Mouse (Mus musculus): Measurements from ENCODE around the gene Serpina3j.
A peak's percentile ranks its signal among the peaks of the same experiment; 100 is the strongest.
"Not testable (repeated sequence)": the region's sequence is repeated elsewhere in the genome, so short reads cannot be mapped to it uniquely, and the experiment has no call there.

Serpina3j gene

GRCm38 (mm10) chr12:104314253-104314652, at the start of gene Serpina3j:
TSS of gene Serpina3j (plus strand) at chr12:104314553.
- no peak for DNase-seq

- DNase-seq: no peak
Observed at GRCm38 (mm10) chr12:104266374-104266773, 48.0 kb upstream of the Serpina3j start.

- DNase-seq: no peak
Observed at GRCm38 (mm10) chr12:104278216-104279055, 35.9 kb upstream of the Serpina3j start.

GRCm38 (mm10) chr12:104279056-104279435, 35.3 kb upstream of the Serpina3j start:
- no peak for DNase-seq

GRCm38 (mm10) chr12:104283380-104283779, 31.0 kb upstream of the Serpina3j start:
- DNase-seq: no peak

GRCm38 (mm10) chr12:104288336-104288735, 26.0 kb upstream of the Serpina3j start:
- DNase-seq: no peak

GRCm38 (mm10) chr12:104289872-104290271, 24.5 kb upstream of the Serpina3j start:
- no peak for DNase-seq

GRCm38 (mm10) chr12:104293963-104294362, 20.4 kb upstream of the Serpina3j start:
- DNase-seq: no peak

GRCm38 (mm10) chr12:104298049-104298448, 16.3 kb upstream of the Serpina3j start:
- no peak for DNase-seq

GRCm38 (mm10) chr12:104305991-104306390, 8.4 kb upstream of the Serpina3j start:
- no peak for DNase-seq

GRCm38 (mm10) chr12:104322454-104322853, 8.1 kb downstream of the Serpina3j start:
- no peak for DNase-seq

- no peak for DNase-seq
Observed at GRCm38 (mm10) chr12:104331701-104332100, 17.3 kb downstream of the Serpina3j start.

GRCm38 (mm10) chr12:104336873-104337272, 22.5 kb downstream of the Serpina3j start:
- DNase-seq: not testable (repeated sequence)

GRCm38 (mm10) chr12:104338226-104338625, 23.9 kb downstream of the Serpina3j start, which contains the start of the genes Serpina3k and Serpina3m:
TSS of gene Serpina3k (plus strand) at chr12:104338486.
TSS of gene Serpina3m (plus strand) at chr12:104338486.
- not testable (repeated sequence) for DNase-seq

GRCm38 (mm10) chr12:104338705-104339104, 24.4 kb downstream of the Serpina3j start:
- no peak for DNase-seq

- not testable (repeated sequence) for DNase-seq
Observed at GRCm38 (mm10) chr12:104342489-104342888, 28.1 kb downstream of the Serpina3j start.

- no peak for DNase-seq
Observed at GRCm38 (mm10) chr12:104345181-104345580, 30.8 kb downstream of the Serpina3j start.

- DNase-seq: no peak
Observed at GRCm38 (mm10) chr12:104345707-104346106, 31.4 kb downstream of the Serpina3j start.

- no peak for DNase-seq
Observed at GRCm38 (mm10) chr12:104347091-104347490, 32.7 kb downstream of the Serpina3j start.

- peak in 1 of 2 experiments; percentile 6 for DNase-seq
Observed at GRCm38 (mm10) chr12:104351812-104352211, 37.5 kb downstream of the Serpina3j start.

- DNase-seq: no peak
Observed at GRCm38 (mm10) chr12:104356006-104356405, 41.7 kb downstream of the Serpina3j start.

GRCm38 (mm10) chr12:104369986-104370385, 55.6 kb downstream of the Serpina3j start:
- DNase-seq: no peak
